Mouse (Mus musculus) layer of hippocampus, postnatal 25 days (tissue): ENCODE results near the gene Arid1a. TPM values are rescaled to one million over a fixed set of nuclear protein-coding genes. Genes with fewer than 3 reads are reported as not detected.

ENCODE experiments used
- DNase-seq, 2 experiments: peaks; one replicate each; pipeline ENCODE4 v3.0.0; 2022; ENCODE audit warnings: mixed read lengths in 2 of 2, low spot score in 1 of 2; ENCODE audit errors: extremely low spot score in 1 of 2
- total RNA-seq, 2 experiments: library from RNA; stranded (reverse); gene quantifications; 2 replicates each; pipeline ENCODE4 v1.2.3; 2021

The Arid1a gene
- 10 to 100 TPM; 68.5 to 88.4 TPM for total RNA-seq

- peak; percentile 92 to 94 for DNase-seq
Measured at GRCm38 (mm10) chr4:133756514-133757268, at the start of gene Arid1a. TSS of gene Arid1a (minus strand) at chr4:133756769.

GRCm38 (mm10) chr4:133804401-133805263 lies 48.1 kb upstream of the Arid1a start:
- DNase-seq, result no peak

GRCm38 (mm10) chr4:133800589-133800988 lies 44.0 kb upstream of the Arid1a start:
- DNase-seq, result no peak

GRCm38 (mm10) chr4:133793269-133793668 lies 36.7 kb upstream of the Arid1a start:
- DNase-seq, result no peak

- peak; percentile 12 to 64 for DNase-seq
Measured at GRCm38 (mm10) chr4:133774570-133775554, 18.3 kb upstream of the Arid1a start.

GRCm38 (mm10) chr4:133769157-133769556 lies 12.6 kb upstream of the Arid1a start:
- DNase-seq, result no peak

- no peak for DNase-seq
Measured at GRCm38 (mm10) chr4:133763112-133763511, 6.5 kb upstream of the Arid1a start.

- no peak for DNase-seq
Measured at GRCm38 (mm10) chr4:133759659-133760058, 3.1 kb upstream of the Arid1a start.

- peak; percentile 64 to 80 for DNase-seq
Measured at GRCm38 (mm10) chr4:133757269-133757835, 783 bp upstream of the Arid1a start.

- no peak for DNase-seq
Measured at GRCm38 (mm10) chr4:133755861-133756371, 653 bp downstream of the Arid1a start.

- no peak for DNase-seq
Measured at GRCm38 (mm10) chr4:133754871-133755765, 1.5 kb downstream of the Arid1a start.

- peak; percentile 99 to 100 for DNase-seq
Measured at GRCm38 (mm10) chr4:133754238-133754637, 2.3 kb downstream of the Arid1a start.

- peak; percentile 47 to 59 for DNase-seq
Measured at GRCm38 (mm10) chr4:133753375-133754190, 3.0 kb downstream of the Arid1a start.

- DNase-seq, result peak; percentile 26 to 30
Measured at GRCm38 (mm10) chr4:133752449-133753374, 3.9 kb downstream of the Arid1a start.

GRCm38 (mm10) chr4:133751521-133752448 lies 4.8 kb downstream of the Arid1a start:
- DNase-seq, result peak in 1 of 2 experiments; percentile 27
